Mouse (Mus musculus): ENCODE measurements around the gene Scaf8. TPM values are rescaled to one million over a fixed set of nuclear protein-coding genes. Genes with fewer than 3 reads are reported as not detected.

The Scaf8 gene
- total RNA-seq, 2 experiments from 2014 or later = 54.6 to 61.2 TPM

DNA sequence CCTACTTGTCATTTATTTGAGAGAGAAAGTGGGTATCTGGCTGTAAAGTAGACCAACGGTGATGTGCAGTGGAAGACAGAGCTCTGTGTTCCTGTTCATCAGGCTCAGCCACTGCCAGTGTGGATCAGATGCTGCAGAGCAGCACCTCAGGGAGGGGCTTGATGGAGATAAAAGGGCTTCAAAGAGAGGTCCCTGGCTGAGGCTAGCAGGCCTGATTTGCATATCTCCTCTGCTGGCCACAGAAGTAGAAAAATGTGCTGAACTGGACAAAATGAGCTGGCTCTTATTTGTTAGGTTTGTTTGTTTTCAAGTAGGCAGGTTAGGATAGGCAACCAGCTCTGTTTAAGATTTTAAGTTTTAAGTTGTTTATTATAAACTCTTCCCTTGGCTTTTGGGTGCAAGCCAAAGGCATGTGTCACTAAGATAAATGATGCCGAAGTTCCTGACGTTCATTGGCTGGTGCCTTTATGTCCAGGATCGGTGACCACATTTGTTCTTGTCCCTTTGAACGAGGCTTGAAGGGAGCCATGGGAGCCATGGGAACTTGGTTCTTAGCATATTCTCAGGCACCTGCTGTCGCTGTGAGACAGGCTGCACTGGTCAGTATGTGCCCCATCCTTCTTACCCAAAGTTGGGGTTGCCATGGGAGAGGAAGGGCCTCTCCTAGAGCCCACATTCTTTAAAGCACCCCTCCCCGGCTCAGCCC, 132.0 kb downstream of the Scaf8 start:
- DNase-seq (ENCODE audit: low spot score in 2 of 2) = no peak

Other genes starting within 250 kb of the Scaf8 start
- gene Tiam2, start 211.6 kb downstream of the Scaf8 start, total RNA-seq (2021) = 10 to 100 TPM; 35.2 to 37.1 TPM